Mouse (Mus musculus) cerebellum, adult 2 months (tissue): Measurements from ENCODE around the gene Sohlh2.

Source experiments
- CTCF ChIP-seq: fragments of 200-500 bp; IDR thresholded peaks from 2 replicates; pipeline ENCODE4 v1.5.1; 2011; ENCODE audit warnings: low read depth, mild to moderate bottlenecking, control low read depth, low read length, moderate library complexity, borderline replicate concordance; ENCODE audit not compliant: insufficient read depth
- POLR2A ChIP-seq: fragments of 200-500 bp; IDR thresholded peaks from 2 replicates; pipeline ENCODE4 v1.6.1; 2011; ENCODE audit warnings: low read length, control low read depth, borderline replicate concordance; ENCODE audit not compliant: insufficient read depth

- no peak for TF ChIP-seq POLR2A
- no peak for TF ChIP-seq CTCF
Measured at GRCm38 (mm10) chr3:55250631-55251030, 68.8 kb downstream of the Sohlh2 start.
